Mouse (Mus musculus): ENCODE measurements at regions not wholly inside any gene's neighbourhood (a gene's known extent, or its start where the extent isn't known, plus 50 kb on each side); places are given as distances from the start of the nearest gene placed in this dataset.

GRCm38 (mm10) chrX:130876120-130876519, 1126.6 kb downstream of the Diaph2 start:
- Histone ChIP-seq H3K27me3 (ENCODE audit: control insufficient read depth, insufficient read depth, low read depth, low read length) (no peaks in the 10 kb centered on the region), H3K36me3 (ENCODE audit: control insufficient read depth, insufficient read depth, low read length) (no peaks in the 10 kb centered on the region), H3K27ac (ENCODE audit: low read length) (no peak overlapping the region), H3K4me3 (ENCODE audit: low read length) (no peak overlapping the region), H3K9ac (ENCODE audit: low read length) (no peak overlapping the region), H3K4me1 (replicated peaks; ENCODE audit: control insufficient read depth, insufficient read depth, low read length) (no peaks in the 10 kb centered on the region), H3K4me2 (ENCODE audit: low read depth, low read length) (no peak overlapping the region), H3K9me3 (ENCODE audit: control insufficient read depth, low read length) (no peaks in the 10 kb centered on the region)
- 90% methylated on average over 4 of the region's 4 CpGs for WGBS
- no peak for ATAC-seq (ENCODE audit: low read depth)
